Mouse (Mus musculus) spleen, adult 2 months (tissue): ENCODE data around the gene Mknk2. TPM values are rescaled to one million over a fixed set of nuclear protein-coding genes. Genes with fewer than 3 reads are reported as not detected.

Experiments
- DNase-seq, 2 experiments: peaks; one replicate each; pipeline versions ENCODE4 v3.0.0 to v3.0.0-alpha.2; 2012 to 2021; ENCODE audit warnings: low spot score in 2 of 2, low read depth in 1 of 2
- H3K27ac ChIP-seq: fragments of 200-500 bp; 2 replicates; pipeline ENCODE4 v1.5.1; 2012; ENCODE audit warnings: low read length, inconsistent platforms; ENCODE audit not compliant: insufficient read depth
- H3K27me3 ChIP-seq: fragments of 200-500 bp; 2 replicates; pipeline ENCODE4 v1.6.1; 2012; ENCODE audit warnings: mild to moderate bottlenecking, moderate library complexity, low read length, inconsistent platforms; ENCODE audit not compliant: control insufficient read depth, insufficient read depth
- H3K36me3 ChIP-seq: fragments of 200-500 bp; 2 replicates; pipeline ENCODE4 v1.6.1; 2012; ENCODE audit warnings: mild to moderate bottlenecking, low read length, inconsistent platforms; ENCODE audit not compliant: control insufficient read depth, insufficient read depth
- H3K4me1 ChIP-seq: fragments of 200-500 bp; 2 replicates; pipeline ENCODE4 v1.6.1; 2011; ENCODE audit warnings: inconsistent platforms; ENCODE audit not compliant: control insufficient read depth, insufficient read depth, insufficient read length
- H3K4me3 ChIP-seq: fragments of 200-500 bp; 2 replicates; pipeline ENCODE4 v1.5.1; 2011; ENCODE audit warnings: mild to moderate bottlenecking, inconsistent platforms; ENCODE audit not compliant: insufficient read depth, insufficient read length; ENCODE audit errors: extremely low read depth
- CTCF ChIP-seq: fragments of 200-500 bp; IDR thresholded peaks from 2 replicates; pipeline ENCODE4 v1.5.1; 2011; ENCODE audit warnings: mild to moderate bottlenecking, inconsistent platforms; ENCODE audit not compliant: insufficient read depth, insufficient read length, insufficient replicate concordance; ENCODE audit errors: extremely low read depth
- POLR2A ChIP-seq: fragments of 200-500 bp; IDR thresholded peaks from 2 replicates; pipeline ENCODE4 v1.6.1; 2011; ENCODE audit warnings: low read depth, low read length, inconsistent platforms
- WGBS: fragments of 180-500 bp; shearing (Covaris S2); methylation state at CpG from one replicate; pipeline ENCODE4 v1.1.7; 2018; 5-methylcytosine and 5-hydroxymethylcytosine counted together
- polyA plus RNA-seq: library from polyadenylated mRNA; depleted of rRNA; stranded (reverse); fragments of >200 nt; gene quantifications from 2 replicates; pipeline ENCODE4 v1.2.3, GENCODE M21; 2012

The Mknk2 gene
- polyA plus RNA-seq, 1 experiment = 351 TPM

DNA sequence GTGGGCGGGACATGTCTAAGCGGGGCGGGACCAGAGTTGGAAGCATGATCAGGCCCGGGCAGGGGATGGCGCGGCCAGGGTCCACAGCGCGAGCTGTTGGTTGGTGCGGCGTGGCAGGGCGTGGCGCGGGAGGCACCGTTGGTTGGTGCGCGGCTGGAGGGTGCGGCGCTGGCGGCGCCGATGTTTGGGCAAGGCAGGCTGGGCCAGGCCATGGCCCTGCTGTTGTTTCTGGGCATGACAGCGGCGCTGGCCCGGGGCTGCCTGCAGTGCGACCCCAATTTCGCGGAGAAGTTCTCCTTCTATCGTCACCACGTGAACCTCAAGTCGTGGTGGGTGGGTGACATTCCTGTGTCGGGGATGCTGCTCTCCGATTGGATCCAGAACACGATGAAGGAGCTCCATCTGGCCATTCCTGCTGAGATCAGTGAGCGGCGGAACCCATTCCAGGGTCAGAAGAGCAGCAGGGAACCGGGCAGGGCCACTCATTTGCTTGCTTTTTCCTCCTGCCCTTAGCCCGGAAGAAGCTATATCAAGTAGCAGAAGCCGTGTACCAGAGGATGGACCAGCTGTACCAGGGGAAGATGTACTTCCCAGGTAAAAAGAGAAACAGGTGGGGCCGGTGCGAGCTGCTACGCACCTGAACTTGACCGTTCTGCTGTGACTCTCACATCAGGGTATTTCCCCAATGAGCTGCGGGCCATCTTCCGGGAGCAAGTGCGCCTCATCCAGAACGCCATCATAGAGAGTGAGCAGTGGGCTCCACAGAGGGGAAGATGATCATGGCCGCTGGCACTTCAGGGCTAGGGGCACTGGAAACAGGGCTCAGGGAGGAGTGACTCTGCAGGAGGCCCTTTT is 24.9 kb upstream of the Mknk2 start:
- Histone ChIP-seq H3K4me1 (peaks cover 27% of the 10 kb centered on the region; the same call in 1 of the 2 replicates), H3K27ac (peak overlapping the region; percentile 86)

DNA sequence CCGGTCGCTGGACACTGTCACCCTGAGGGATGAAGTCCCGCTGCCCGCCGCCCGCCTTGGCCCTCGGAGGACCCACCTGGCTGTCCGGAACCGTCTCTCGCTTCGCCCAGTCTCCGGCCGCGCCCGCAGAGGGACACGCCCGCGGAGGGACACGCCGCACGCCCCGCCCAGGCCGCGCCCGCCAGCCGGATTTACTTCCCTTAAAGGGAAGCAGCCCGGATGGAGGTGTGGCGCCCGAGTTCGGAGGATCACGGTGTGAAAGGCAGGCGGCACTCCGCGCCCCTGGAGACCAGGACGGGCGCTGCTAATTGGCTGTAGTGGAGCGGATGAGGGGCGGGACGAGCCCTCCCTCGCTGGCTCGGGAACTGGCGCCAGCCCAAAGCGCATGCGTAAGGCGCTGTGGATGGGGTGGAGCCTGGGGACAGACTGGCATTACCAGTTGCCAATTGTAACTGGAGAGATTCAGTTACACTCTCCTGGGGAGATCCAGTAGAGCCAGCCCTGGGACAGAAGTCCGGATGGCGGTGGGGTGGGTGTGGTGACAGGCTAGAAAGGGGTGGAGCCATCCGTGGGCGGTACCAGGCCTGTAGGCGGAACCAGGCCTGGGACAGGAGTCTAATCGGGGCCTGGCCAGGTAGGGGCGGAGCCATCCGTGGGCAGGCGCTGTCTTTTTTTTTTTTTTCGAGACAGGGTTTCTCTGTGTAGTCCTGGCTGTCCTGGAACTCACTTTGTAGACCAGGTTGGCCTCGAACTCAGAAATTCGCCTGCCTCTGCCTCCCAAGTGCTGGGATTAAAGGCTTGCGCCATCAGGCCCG is 24.0 kb upstream of the Mknk2 start, which contains the start of the genes Mob3a and Izumo4:
Mob3a (minus strand) TSS at position 257 of the 815 bp plus-strand sequence.
Izumo4 (plus strand) TSS at position 464 of the 815 bp plus-strand sequence.
- Histone ChIP-seq H3K36me3 (peaks cover 3% of the 10 kb centered on the region; the same call in 1 of the 2 replicates), H3K4me3 (peak within 1 kb of the TSS; percentile 94), H3K4me1 (peaks cover 32% of the 10 kb centered on the region; the same call in 1 of the 2 replicates), H3K27ac (peak within 1 kb of the TSS; percentile 96), H3K27me3 (no peaks in the 10 kb centered on the region)
- DNase-seq = peak; percentile 98
- TF ChIP-seq CTCF (no peak), POLR2A (peak; percentile 58)
- WGBS = under 1% methylated on average over 59 of the region's 59 CpGs

More for the DNA sequence above, 24.9 kb upstream of the Mknk2 start:
- no peak for TF ChIP-seq POLR2A
- TF ChIP-seq CTCF = no peak
- H3K27me3 ChIP-seq = no peaks in the 10 kb centered on the region
- 2% methylated on average over 47 of the region's 47 CpGs for WGBS
- peaks cover 4% of the 10 kb centered on the region; the same call in 1 of the 2 replicates for H3K36me3 ChIP-seq
- peak overlapping the region; percentile 70 for H3K4me3 ChIP-seq
- DNase-seq = peak; percentile 82 to 91

DNA sequence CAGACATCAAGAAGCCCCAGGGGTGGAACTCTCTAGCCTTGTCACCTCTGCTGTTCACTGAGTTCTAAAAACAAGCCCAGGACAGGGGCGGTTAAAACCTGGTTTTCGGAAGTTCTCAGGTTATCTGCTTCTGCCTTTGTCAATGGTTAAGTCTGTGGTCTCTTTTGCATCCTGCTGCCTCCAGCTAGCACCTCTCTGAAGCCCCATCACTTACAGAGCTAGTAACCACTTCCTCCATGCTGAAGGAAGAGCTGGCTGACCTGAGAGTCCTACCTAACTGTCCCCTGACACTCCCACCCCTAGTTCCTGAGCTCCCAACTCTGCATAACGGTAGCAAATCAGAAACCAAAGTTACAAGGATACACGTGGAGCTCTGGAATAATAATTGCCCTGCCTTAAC is 22.8 kb upstream of the Mknk2 start:
- Histone ChIP-seq H3K27ac (peak overlapping the region; percentile 96), H3K36me3 (peaks cover 3% of the 10 kb centered on the region; the same call in 1 of the 2 replicates), H3K4me1 (peaks cover 39% of the 10 kb centered on the region; the same call in 1 of the 2 replicates), H3K27me3 (no peaks in the 10 kb centered on the region), H3K4me3 (peak overlapping the region; percentile 94)
- peak in 1 of 2 experiments; percentile 68 for DNase-seq
- 3% methylated on average over 4 of the region's 4 CpGs for WGBS
- peak; percentile 37; the same call in 1 of the 2 replicates for TF ChIP-seq POLR2A
- TF ChIP-seq CTCF = no peak

GRCm38 (mm10) chr10:80700038-80700504 is 22.2 kb upstream of the Mknk2 start:
- Histone ChIP-seq H3K4me3 (peak overlapping the region; percentile 44; the same call in 1 of the 2 replicates), H3K36me3 (peaks cover 3% of the 10 kb centered on the region; the same call in 1 of the 2 replicates), H3K27ac (peak overlapping the region; percentile 96), H3K4me1 (peaks cover 39% of the 10 kb centered on the region; the same call in 1 of the 2 replicates), H3K27me3 (no peaks in the 10 kb centered on the region)
- 24% methylated on average over 7 of the region's 7 CpGs for WGBS
- DNase-seq = no peak
- no peak for TF ChIP-seq POLR2A
- TF ChIP-seq CTCF = no peak

DNA sequence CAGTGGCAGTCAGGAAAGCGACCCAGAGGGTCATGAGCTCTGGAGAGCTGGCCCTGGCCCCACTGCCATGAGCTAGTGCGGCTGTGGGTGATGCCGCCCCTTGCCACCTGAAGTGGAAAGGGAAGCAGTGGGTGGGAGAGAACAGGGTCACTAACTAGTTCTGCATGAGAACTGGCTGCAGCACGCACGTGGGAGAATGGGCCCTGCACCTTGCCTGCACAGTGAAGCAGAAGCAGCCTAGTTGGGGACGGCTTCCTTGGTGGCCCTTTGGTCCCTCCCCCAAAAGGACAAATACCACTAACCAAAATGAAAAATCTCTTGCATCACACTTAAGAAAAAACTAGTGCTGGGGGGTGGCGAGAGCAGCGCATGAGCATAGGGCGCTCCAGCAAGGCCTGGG is 20.7 kb upstream of the Mknk2 start:
- 30% methylated on average over 9 of the region's 9 CpGs for WGBS
- DNase-seq = no peak
- Histone ChIP-seq H3K4me1 (peaks cover 51% of the 10 kb centered on the region; the same call in 1 of the 2 replicates), H3K4me3 (peak overlapping the region; percentile 26; the same call in 1 of the 2 replicates), H3K27me3 (no peaks in the 10 kb centered on the region), H3K27ac (peak overlapping the region; percentile 88), H3K36me3 (peaks cover 4% of the 10 kb centered on the region; the same call in 1 of the 2 replicates)
- TF ChIP-seq POLR2A = no peak
- TF ChIP-seq CTCF = no peak

DNA sequence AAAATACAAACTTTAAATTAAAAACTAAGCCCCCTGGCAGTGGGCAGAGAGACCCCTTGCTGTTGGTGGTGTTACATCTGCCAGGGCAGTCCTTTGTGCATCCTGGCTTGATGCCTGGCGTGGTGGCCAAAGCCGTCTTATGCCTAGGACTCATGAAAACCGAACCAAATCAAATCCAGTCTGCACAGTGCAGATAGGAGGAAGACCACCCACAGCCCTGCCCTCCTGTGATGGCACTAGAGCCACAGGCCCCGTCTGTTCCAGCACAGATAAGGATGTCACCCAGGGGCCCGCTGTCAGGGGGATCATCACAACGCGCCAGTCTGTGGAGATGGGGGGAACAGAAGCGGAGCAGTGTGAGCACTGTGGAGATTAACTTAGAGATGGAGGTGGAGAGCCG is 19.9 kb upstream of the Mknk2 start:
- H3K4me1 ChIP-seq = peaks cover 53% of the 10 kb centered on the region; the same call in 1 of the 2 replicates
- no peak for DNase-seq

More for the DNA sequence above, 19.9 kb upstream of the Mknk2 start:
- Histone ChIP-seq H3K36me3 (peaks cover 4% of the 10 kb centered on the region; the same call in 1 of the 2 replicates), H3K27me3 (no peaks in the 10 kb centered on the region), H3K27ac (peak overlapping the region; percentile 88), H3K4me3 (no peak overlapping the region; the same call in 1 of the 2 replicates)
- no peak for TF ChIP-seq POLR2A
- WGBS = 54% methylated on average over 9 of the region's 9 CpGs
